Mouse (Mus musculus) CH12.LX (cell line): Measurements from ENCODE around the gene Traf5.

Experiments used
- CTCF ChIP-seq, 2 experiments: IDR thresholded peaks in 1 of 2; conservative IDR thresholded peaks in 1 of 2; 2 replicates each; pipeline ENCODE4 v1.5.1; 2011 to 2012; ENCODE audit warnings: low read depth in 2 of 2, low read length in 2 of 2, improper control_type of control experiment in 1 of 2, inconsistent platforms in 1 of 2, mild to moderate bottlenecking in 1 of 2, moderate library complexity in 1 of 2
- E2F4 ChIP-seq: IDR thresholded peaks from 2 replicates; pipeline ENCODE4 v1.6.1; 2011; ENCODE audit warnings: low read depth, low read length, improper control_type of control experiment; ENCODE audit not compliant: insufficient replicate concordance
- EP300 ChIP-seq: IDR thresholded peaks from 2 replicates; pipeline ENCODE4 v1.6.1; 2011; ENCODE audit warnings: low read length, improper control_type of control experiment
- MAFK ChIP-seq: IDR thresholded peaks from 2 replicates; pipeline ENCODE4 v1.6.1; 2011; ENCODE audit warnings: low read length, improper control_type of control experiment; ENCODE audit not compliant: insufficient replicate concordance
- MYC ChIP-seq: IDR thresholded peaks from 2 replicates; pipeline ENCODE4 v1.6.1; 2011; ENCODE audit warnings: low read depth, mild to moderate bottlenecking, improper control_type of control experiment, low read length

GRCm38 (mm10) chr1:192128343-192128742 is 36.0 kb upstream of the Traf5 start:
- no peak for TF ChIP-seq EP300
- no peak for TF ChIP-seq MYC
- no peak for TF ChIP-seq E2F4
- TF ChIP-seq CTCF (conservative IDR thresholded peaks at IDR 0.05 in 1 of 2, IDR thresholded peaks at IDR 0.05 in 1 of 2; ENCODE audit: low read depth in 2 of 2, low read length in 2 of 2), result no peak
- no peak for TF ChIP-seq MAFK
